Mouse (Mus musculus) lung, postnatal 0 days (tissue): ENCODE measurements around the gene Sox5. TPM values are rescaled to one million over a fixed set of nuclear protein-coding genes. Genes with fewer than 3 reads are reported as not detected.

Source experiments
- ATAC-seq: fragments of 200-750 bp; cut with Nextera tagmentation; 2 replicates; pipeline ENCODE4 v1.8.0; 2017; ENCODE audit warnings: moderate library complexity
- DNase-seq: peaks from one replicate; pipeline ENCODE4 v3.0.0-alpha.2; 2016; ENCODE audit warnings: low spot score
- H3K27ac ChIP-seq: fragments of 300-500 bp; sonication (generic); 2 replicates; pipeline ENCODE4 v1.5.1; 2014; ENCODE audit warnings: antibody characterized with exemption, mild to moderate bottlenecking, low read length, mixed read lengths
- H3K27me3 ChIP-seq: fragments of 300-500 bp; sonication (generic); replicated peaks from 2 replicates; pipeline ENCODE4 v1.6.1; 2014; ENCODE audit warnings: low read length, mixed read lengths; ENCODE audit not compliant: insufficient read depth
- H3K36me3 ChIP-seq: fragments of 300-500 bp; sonication (generic); 2 replicates; pipeline ENCODE4 v1.6.1; 2014; ENCODE audit warnings: low read length, mixed read lengths; ENCODE audit not compliant: insufficient read depth
- H3K4me1 ChIP-seq: fragments of 300-500 bp; sonication (generic); 2 replicates; pipeline ENCODE4 v1.6.1; 2014; ENCODE audit warnings: antibody characterized with exemption, low read depth, low read length, mixed read lengths; ENCODE audit not compliant: insufficient read depth
- H3K4me2 ChIP-seq: fragments of 300-500 bp; sonication (generic); replicated peaks from 2 replicates; pipeline ENCODE4 v1.6.1; 2014; ENCODE audit warnings: low read depth, mild to moderate bottlenecking, low read length, moderate library complexity, mixed read lengths
- H3K4me3 ChIP-seq: fragments of 300-500 bp; sonication (generic); 2 replicates; pipeline ENCODE4 v1.5.1; 2014; ENCODE audit warnings: low read depth, low read length
- H3K9ac ChIP-seq: fragments of 300-500 bp; sonication (generic); replicated peaks from 2 replicates; pipeline ENCODE4 v1.6.1; 2014; ENCODE audit warnings: low read depth, mild to moderate bottlenecking
- H3K9me3 ChIP-seq: fragments of 300-500 bp; sonication (generic); 2 replicates; pipeline ENCODE4 v1.6.1; 2016; ENCODE audit warnings: low read length, mixed read lengths
- CTCF ChIP-seq: IDR thresholded peaks from 2 replicates; pipeline ENCODE4 v1.5.1; 2016; ENCODE audit warnings: antibody characterized with exemption, mild to moderate bottlenecking
- EP300 ChIP-seq: IDR thresholded peaks from 2 replicates; pipeline ENCODE4 v1.6.1; 2016; ENCODE audit warnings: antibody characterized with exemption, mild to moderate bottlenecking, control low read depth
- WGBS: fragments of 180-500 bp; shearing (Covaris S2); extraction: QIAGEN DNeasy Blood & Tissue Kit; methylation state at CpG from one replicate; pipeline ENCODE4 v1.1.7; 2014; 5-methylcytosine and 5-hydroxymethylcytosine counted together
- polyA plus RNA-seq: library from polyadenylated mRNA; unstranded; fragments of >200 nt; fragmentation: Nextera tagmentation; extraction: Ambion mirVana; gene quantifications from 2 replicates; pipeline ENCODE4 v1.2.1, GENCODE M21; 2015

Sox5 gene
- polyA plus RNA-seq, 1 experiment from 2014 or later: 9.8 TPM

DNA sequence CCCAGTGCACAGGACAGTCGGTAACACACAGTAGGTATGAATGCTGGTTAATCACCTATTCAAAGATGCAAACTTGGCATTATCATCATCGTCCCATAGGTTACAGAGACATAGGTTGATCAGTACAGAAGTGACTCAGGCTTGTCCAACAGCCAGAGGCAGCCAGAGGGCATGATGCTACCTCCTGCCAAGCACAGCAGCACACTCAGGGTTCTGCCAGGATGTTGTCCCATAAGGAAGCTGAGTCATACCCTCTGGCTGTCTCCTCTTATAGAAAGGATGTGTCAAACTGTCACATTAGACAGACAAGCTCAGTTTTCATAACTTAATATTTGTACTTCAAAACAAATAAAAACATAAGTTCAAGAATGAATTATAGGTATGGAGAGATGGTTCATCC is 923.2 kb downstream of the Sox5 start:
- Histone ChIP-seq H3K4me3 (no peak overlapping the region), H3K27me3 (0 out of 2 replicates have a peak, but pooled peaks cover 3% of the 10 kb centered on the region), H3K4me1 (no peaks in the 10 kb centered on the region), H3K36me3 (no peaks in the 10 kb centered on the region), H3K9me3 (no peaks in the 10 kb centered on the region), H3K27ac (no peak overlapping the region), H3K4me2 (no peak overlapping the region), H3K9ac (no peak overlapping the region)
- DNase-seq: no peak
- 0 out of 2 replicates have a peak, but pooled peaks have one; percentile 19 for ATAC-seq
- no peak for TF ChIP-seq CTCF
- no peak for TF ChIP-seq EP300
- 87% methylated on average over 2 of the region's 2 CpGs for WGBS

DNA sequence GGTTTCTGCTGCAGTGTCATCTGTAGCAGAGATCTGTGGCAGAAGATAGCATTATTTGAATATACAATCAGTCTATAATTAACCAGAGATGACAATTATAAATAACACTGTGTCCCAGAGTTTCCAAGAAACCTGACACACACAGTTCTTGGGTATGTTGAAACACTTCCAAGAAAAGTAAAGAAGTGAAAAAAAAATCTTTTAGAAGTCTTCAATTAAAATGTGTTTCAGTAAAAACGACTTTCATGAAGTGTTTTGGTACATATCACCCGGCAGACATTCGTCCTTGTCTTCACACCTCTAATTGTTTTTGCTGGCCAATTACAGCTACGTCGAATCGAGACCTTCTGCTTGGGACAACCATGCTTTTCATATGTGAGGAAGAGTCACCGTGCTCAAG is 924.4 kb downstream of the Sox5 start:
- 40% methylated on average over 7 of the region's 7 CpGs for WGBS
- Histone ChIP-seq H3K27me3 (0 out of 2 replicates have a peak, but pooled peaks cover 3% of the 10 kb centered on the region), H3K9me3 (no peaks in the 10 kb centered on the region), H3K4me1 (no peaks in the 10 kb centered on the region), H3K36me3 (no peaks in the 10 kb centered on the region), H3K4me2 (no peak overlapping the region), H3K27ac (no peak overlapping the region), H3K4me3 (no peak overlapping the region), H3K9ac (no peak overlapping the region)
- DNase-seq: peak; percentile 58
- TF ChIP-seq EP300 (peak; percentile 81), CTCF (no peak)
- ATAC-seq: peak; percentile 46

DNA sequence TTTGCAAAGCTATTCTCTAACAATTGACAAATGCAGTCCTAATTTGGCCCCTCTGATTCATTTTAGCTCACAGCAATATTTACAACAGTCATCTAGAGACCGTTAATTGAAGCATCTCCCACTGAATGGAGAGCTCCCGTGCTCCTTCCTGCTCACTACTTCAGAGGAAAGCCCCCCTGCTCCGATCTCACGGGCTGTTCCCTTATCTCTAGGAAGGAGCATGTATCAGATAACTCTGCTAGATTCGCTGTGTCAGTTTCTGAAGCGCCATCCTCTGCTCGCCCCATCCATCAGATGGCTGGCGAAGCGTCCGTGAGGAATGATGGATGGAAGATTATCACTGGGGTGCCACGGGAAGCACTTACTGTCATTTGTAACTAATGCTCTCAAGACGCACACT is 926.4 kb downstream of the Sox5 start:
- no peak overlapping the region for H3K27ac ChIP-seq
- ATAC-seq: no peak
- WGBS: 14% methylated on average over 12 of the region's 12 CpGs
- H3K9me3 ChIP-seq: no peaks in the 10 kb centered on the region
- no peaks in the 10 kb centered on the region for H3K36me3 ChIP-seq
- H3K4me2 ChIP-seq: no peak overlapping the region
- H3K9ac ChIP-seq: no peak overlapping the region
- no peak overlapping the region for H3K4me3 ChIP-seq
- DNase-seq: no peak
- 0 out of 2 replicates have a peak, but pooled peaks cover 3% of the 10 kb centered on the region for H3K27me3 ChIP-seq
- TF ChIP-seq EP300: no peak
- no peak for TF ChIP-seq CTCF
- no peaks in the 10 kb centered on the region for H3K4me1 ChIP-seq

DNA sequence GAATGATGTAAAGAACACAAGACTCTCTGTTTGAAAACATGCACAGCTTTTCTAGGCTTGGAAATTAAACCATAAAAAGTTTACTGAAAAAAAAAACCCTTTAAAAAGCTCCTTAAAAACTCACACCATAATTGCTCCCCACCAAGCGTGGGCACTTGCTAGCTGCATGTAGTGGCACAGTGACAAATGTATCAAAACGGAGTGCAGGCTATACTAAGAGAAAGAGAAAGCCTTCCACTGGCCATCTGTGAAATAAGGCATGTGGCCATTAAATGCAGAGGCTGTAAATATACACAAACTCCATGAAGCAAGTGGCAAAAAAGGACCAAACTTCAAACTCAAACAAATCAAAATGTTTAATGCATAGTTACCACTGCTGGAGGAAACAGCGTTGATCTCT is 927.7 kb downstream of the Sox5 start:
- Histone ChIP-seq H3K36me3 (no peaks in the 10 kb centered on the region), H3K27me3 (0 out of 2 replicates have a peak, but pooled peaks cover 3% of the 10 kb centered on the region), H3K4me3 (no peak overlapping the region), H3K4me2 (no peak overlapping the region), H3K9ac (no peak overlapping the region), H3K27ac (no peak overlapping the region), H3K9me3 (no peaks in the 10 kb centered on the region), H3K4me1 (no peaks in the 10 kb centered on the region)
- TF ChIP-seq CTCF (no peak), EP300 (no peak)
- 75% methylated on average over 3 of the region's 3 CpGs for WGBS
- no peak for DNase-seq
- no peak for ATAC-seq

DNA sequence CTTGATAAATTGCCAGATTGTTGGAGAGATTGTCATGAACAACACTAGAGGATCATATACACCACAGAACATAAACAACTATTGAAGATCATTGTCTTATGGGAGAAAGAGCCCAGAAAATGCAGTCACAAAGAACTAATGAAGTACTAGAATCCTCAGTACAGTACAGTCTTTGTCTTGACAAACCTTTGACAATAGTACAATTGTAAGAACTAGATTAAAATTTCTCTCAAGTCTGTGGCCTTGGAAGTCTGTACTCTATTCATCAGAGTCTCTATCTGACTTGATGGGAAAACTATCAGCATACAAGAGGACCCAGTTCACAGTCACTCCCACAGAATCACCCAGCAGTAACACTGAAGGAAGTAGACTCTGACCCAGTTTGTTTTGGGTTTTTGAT is 936.0 kb downstream of the Sox5 start:
- TF ChIP-seq CTCF (no peak), EP300 (no peak)

DNA sequence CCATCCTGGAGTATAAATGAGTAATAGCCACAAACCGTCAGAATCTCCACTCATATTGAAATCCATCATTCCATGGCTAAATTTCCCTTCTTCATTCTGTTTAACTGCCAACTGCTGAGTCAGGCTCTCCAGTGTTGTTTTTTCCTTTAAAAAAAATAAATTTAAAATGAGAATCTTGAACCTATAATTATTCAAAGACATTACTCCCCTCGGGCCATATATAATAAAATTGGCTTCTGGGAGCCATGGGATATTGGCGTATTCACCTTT is 937.1 kb downstream of the Sox5 start:
- WGBS: 87% methylated on average over 3 of the region's 3 CpGs
- DNase-seq (no peak), ATAC-seq (no peak)
- Histone ChIP-seq H3K4me1 (no peaks in the 10 kb centered on the region), H3K4me2 (no peak overlapping the region), H3K36me3 (no peaks in the 10 kb centered on the region), H3K4me3 (no peak overlapping the region), H3K9me3 (no peaks in the 10 kb centered on the region), H3K27ac (no peak overlapping the region), H3K27me3 (no peaks in the 10 kb centered on the region), H3K9ac (no peak overlapping the region)
- TF ChIP-seq CTCF (no peak), EP300 (no peak)

More for the DNA sequence above, 936.0 kb downstream of the Sox5 start:
- no peak overlapping the region for H3K4me2 ChIP-seq
- no peak overlapping the region for H3K9ac ChIP-seq
- H3K9me3 ChIP-seq: no peaks in the 10 kb centered on the region
- no peak overlapping the region for H3K27ac ChIP-seq
- ATAC-seq: no peak
- H3K27me3 ChIP-seq: no peaks in the 10 kb centered on the region
- H3K4me3 ChIP-seq: no peak overlapping the region
- peak; percentile 21 for DNase-seq
- H3K4me1 ChIP-seq: no peaks in the 10 kb centered on the region
- H3K36me3 ChIP-seq: no peaks in the 10 kb centered on the region

DNA sequence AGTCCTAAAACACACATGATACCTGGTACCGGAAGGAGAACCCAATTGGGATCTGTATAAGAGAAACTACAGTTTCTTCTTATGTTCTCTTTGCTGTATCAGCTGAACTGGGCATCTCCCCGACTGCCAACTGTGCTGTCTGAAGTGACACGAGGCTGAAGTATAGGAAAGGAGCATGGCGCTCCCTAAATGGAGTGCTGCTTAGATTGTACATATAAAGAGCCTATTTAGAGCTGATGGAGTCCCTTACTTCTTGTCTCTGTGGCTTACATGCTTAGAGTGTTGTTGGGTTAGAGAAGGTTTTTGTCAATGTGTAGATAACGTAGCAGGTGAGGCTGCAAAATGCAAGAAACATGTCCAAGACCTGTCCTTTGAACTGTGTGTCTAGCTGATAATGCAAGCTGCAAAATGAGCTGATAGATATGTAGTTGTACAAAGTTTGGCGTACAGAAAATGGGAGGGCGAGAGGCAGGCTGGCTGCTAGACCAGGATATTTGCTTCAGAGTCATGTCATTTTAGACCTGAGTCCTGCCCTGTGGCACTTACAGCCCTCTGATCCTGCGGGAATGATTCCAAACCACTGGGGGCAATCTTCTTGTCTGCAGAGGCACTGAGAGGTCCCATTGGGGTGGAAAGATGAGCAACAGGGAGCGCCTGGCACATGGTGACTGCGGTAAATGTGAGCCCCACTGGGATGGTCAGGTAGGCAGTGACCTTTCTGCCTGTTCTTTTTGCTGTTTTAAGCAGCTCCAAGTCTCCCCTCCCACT is 937.7 kb downstream of the Sox5 start:
- Histone ChIP-seq H3K9me3 (no peaks in the 10 kb centered on the region), H3K36me3 (no peaks in the 10 kb centered on the region), H3K4me2 (no peak overlapping the region), H3K9ac (no peak overlapping the region), H3K4me3 (no peak overlapping the region), H3K27me3 (no peaks in the 10 kb centered on the region), H3K27ac (no peak overlapping the region), H3K4me1 (no peaks in the 10 kb centered on the region)
- DNase-seq (no peak), ATAC-seq (no peak)
- TF ChIP-seq EP300 (no peak), CTCF (no peak)
- 85% methylated on average over 10 of the region's 10 CpGs for WGBS
